Mouse (Mus musculus) hindbrain, embryonic 16.5 days (tissue): ENCODE measurements around the gene Slc12a7. TPM values are rescaled to one million over a fixed set of nuclear protein-coding genes. Genes with fewer than 3 reads are reported as not detected.
"Not testable (repeated sequence)": the region's sequence is repeated elsewhere in the genome, so short reads cannot be mapped to it uniquely, and the experiment has no call there.

Source experiments
- ATAC-seq: fragments of 200-750 bp; cut with Nextera tagmentation; 2 replicates; pipeline ENCODE4 v1.8.0; 2017; ENCODE audit warnings: moderate TSS enrichment, moderate library complexity
- H3K27ac ChIP-seq: fragments of 300-500 bp; sonication (generic); 2 replicates; pipeline ENCODE4 v1.5.1; 2014; ENCODE audit warnings: low read depth, mild to moderate bottlenecking, control low read depth, low read length, moderate library complexity
- H3K27me3 ChIP-seq: fragments of 300-500 bp; sonication (generic); replicated peaks from 2 replicates; pipeline ENCODE4 v1.6.1; 2014; ENCODE audit warnings: low read length; ENCODE audit not compliant: control insufficient read depth, insufficient read depth
- H3K36me3 ChIP-seq: fragments of 300-500 bp; sonication (generic); 2 replicates; pipeline ENCODE4 v1.6.1; 2014; ENCODE audit warnings: mild to moderate bottlenecking, low read length, moderate library complexity, mixed read lengths; ENCODE audit not compliant: control insufficient read depth, insufficient read depth
- H3K4me1 ChIP-seq: fragments of 300-500 bp; sonication (generic); 2 replicates; pipeline ENCODE4 v1.6.1; 2014; ENCODE audit warnings: low read depth, low read length; ENCODE audit not compliant: control insufficient read depth, insufficient read depth
- H3K4me2 ChIP-seq: fragments of 300-500 bp; sonication (generic); 2 replicates; pipeline ENCODE4 v1.6.1; 2014; ENCODE audit warnings: mild to moderate bottlenecking, low read length, control low read depth, moderate library complexity
- H3K4me3 ChIP-seq: fragments of 300-500 bp; sonication (generic); 2 replicates; pipeline ENCODE4 v1.5.1; 2014; ENCODE audit warnings: mild to moderate bottlenecking, low read length, control low read depth, moderate library complexity
- H3K9ac ChIP-seq: fragments of 300-500 bp; sonication (generic); 2 replicates; pipeline ENCODE4 v1.6.1; 2014; ENCODE audit warnings: low read depth, mild to moderate bottlenecking, control low read depth, low read length, moderate library complexity
- H3K9me3 ChIP-seq: fragments of 300-500 bp; sonication (generic); 2 replicates; pipeline ENCODE4 v1.6.1; 2014; ENCODE audit warnings: mild to moderate bottlenecking, low read length, moderate library complexity; ENCODE audit not compliant: control insufficient read depth
- WGBS: fragments of 180-500 bp; shearing (Covaris S2); extraction: QIAGEN DNeasy Blood & Tissue Kit; methylation state at CpG from one replicate; pipeline ENCODE4 v1.1.7; 2014; 5-methylcytosine and 5-hydroxymethylcytosine counted together
- polyA plus RNA-seq: library from polyadenylated mRNA; unstranded; fragments of >200 nt; fragmentation: Nextera tagmentation; extraction: Ambion mirVana; gene quantifications from 2 replicates; pipeline ENCODE4 v1.2.1, GENCODE M21; 2015

The Slc12a7 gene
- polyA plus RNA-seq, 1 experiment from 2014 or later: 7.7 TPM

- 100% methylated on average over 1 of the region's 1 CpGs for WGBS
- Histone ChIP-seq H3K4me1 (peaks cover 7% of the 10 kb centered on the region), H3K4me3 (no peak overlapping the region), H3K4me2 (no peak overlapping the region), H3K9me3 (no peaks in the 10 kb centered on the region), H3K9ac (no peak overlapping the region), H3K27ac (no peak overlapping the region), H3K27me3 (peaks cover 7% of the 10 kb centered on the region; the same call in 1 of the 2 replicates), H3K36me3 (no peaks in the 10 kb centered on the region)
- ATAC-seq: no peak
These were observed 2.0 kb upstream of the Slc12a7 start for GRCm38 (mm10) chr13:73730913-73731312.

GRCm38 (mm10) chr13:73732235-73732634, 659 bp upstream of the Slc12a7 start:
- H3K27me3 ChIP-seq: peaks cover 7% of the 10 kb centered on the region; the same call in 1 of the 2 replicates
- peak overlapping the region; percentile 41 for H3K4me3 ChIP-seq
- no peaks in the 10 kb centered on the region for H3K9me3 ChIP-seq
- peak; percentile 39; the same call in 1 of the 2 replicates for ATAC-seq
- no peak overlapping the region for H3K27ac ChIP-seq
- H3K4me2 ChIP-seq: peak overlapping the region; percentile 81
- peak overlapping the region; percentile 57 for H3K9ac ChIP-seq
- 72% methylated on average over 7 of the region's 7 CpGs for WGBS
- H3K4me1 ChIP-seq: peaks cover 7% of the 10 kb centered on the region
- H3K36me3 ChIP-seq: no peaks in the 10 kb centered on the region

DNA sequence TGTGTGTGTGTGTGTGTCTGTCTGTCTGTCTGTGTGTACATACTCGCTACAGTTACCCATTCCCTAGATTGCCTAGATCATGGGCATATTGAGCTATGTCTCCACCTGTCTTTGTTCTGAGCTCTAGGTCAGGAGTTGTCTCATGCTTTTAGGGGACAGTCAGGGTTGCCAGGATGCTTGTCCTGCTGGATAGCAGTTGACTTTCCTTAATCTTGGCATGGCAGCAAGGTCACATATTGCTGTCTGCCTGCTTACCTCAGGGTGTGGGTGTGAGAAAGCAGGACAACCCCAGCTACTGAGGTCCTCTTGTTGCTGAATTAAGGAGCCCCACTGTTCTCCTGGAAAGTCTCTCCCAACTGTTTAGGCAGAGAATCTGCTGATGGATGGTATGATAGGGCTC, 1.5 kb downstream of the Slc12a7 start:
- Histone ChIP-seq H3K4me3 (no peak overlapping the region), H3K36me3 (no peaks in the 10 kb centered on the region), H3K9ac (no peak overlapping the region), H3K4me2 (no peak overlapping the region), H3K4me1 (peaks cover 7% of the 10 kb centered on the region), H3K9me3 (no peaks in the 10 kb centered on the region), H3K27ac (no peak overlapping the region), H3K27me3 (peaks cover 7% of the 10 kb centered on the region; the same call in 1 of the 2 replicates)
- no peak for ATAC-seq
- WGBS: 100% methylated on average over 1 of the region's 1 CpGs

DNA sequence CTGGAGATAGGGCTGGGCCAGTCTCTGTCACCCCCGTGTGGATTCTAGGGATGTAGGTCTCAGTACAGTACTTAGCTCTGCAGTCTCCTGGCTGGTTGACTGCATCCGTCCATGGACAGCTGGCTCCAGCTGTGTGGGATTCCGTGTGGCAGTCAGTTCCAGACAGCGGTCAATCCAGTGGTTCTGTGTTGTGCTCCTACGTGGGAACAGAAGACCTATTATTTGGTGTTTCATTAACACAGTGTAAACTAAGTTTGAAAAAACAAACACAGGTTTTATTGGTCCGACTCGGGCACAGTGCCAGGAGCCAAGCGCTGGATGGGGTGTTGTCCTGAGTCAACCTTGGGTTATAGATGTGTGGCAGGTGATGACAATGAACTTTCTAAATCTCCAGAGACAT, 2.4 kb downstream of the Slc12a7 start:
- Histone ChIP-seq H3K9ac (no peak overlapping the region), H3K36me3 (no peaks in the 10 kb centered on the region), H3K27ac (no peak overlapping the region), H3K4me3 (no peak overlapping the region), H3K9me3 (no peaks in the 10 kb centered on the region), H3K4me1 (peaks cover 7% of the 10 kb centered on the region), H3K4me2 (no peak overlapping the region), H3K27me3 (peaks cover 7% of the 10 kb centered on the region; the same call in 1 of the 2 replicates)
- 82% methylated on average over 8 of the region's 8 CpGs for WGBS
- ATAC-seq: no peak

DNA sequence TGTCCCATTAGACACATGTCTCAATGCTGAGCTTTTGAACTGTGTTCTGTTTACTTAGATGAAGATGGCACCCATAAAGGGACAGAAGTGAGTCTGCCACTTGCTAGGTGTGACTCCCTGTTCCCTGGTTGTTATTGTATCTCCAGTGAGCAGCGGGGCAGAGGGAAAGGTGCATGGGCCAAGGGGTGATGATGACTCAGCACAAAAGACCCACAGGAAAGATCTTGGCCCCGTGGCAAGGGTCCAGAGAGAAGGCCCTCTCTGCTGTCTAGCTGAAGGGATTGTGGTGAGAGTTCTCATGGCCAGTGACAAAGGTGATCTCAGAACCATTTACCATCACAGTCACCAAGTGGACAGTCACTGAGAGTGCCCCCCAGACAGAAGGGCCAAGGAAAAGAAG, 3.0 kb downstream of the Slc12a7 start:
- H3K4me2 ChIP-seq: no peak overlapping the region
- H3K27ac ChIP-seq: no peak overlapping the region
- H3K4me3 ChIP-seq: no peak overlapping the region
- no peak for ATAC-seq
- WGBS: 75% methylated on average over 2 of the region's 2 CpGs
- H3K9ac ChIP-seq: no peak overlapping the region
- H3K9me3 ChIP-seq: no peaks in the 10 kb centered on the region
- H3K4me1 ChIP-seq: peaks cover 7% of the 10 kb centered on the region
- peaks cover 7% of the 10 kb centered on the region; the same call in 1 of the 2 replicates for H3K27me3 ChIP-seq
- H3K36me3 ChIP-seq: no peaks in the 10 kb centered on the region

DNA sequence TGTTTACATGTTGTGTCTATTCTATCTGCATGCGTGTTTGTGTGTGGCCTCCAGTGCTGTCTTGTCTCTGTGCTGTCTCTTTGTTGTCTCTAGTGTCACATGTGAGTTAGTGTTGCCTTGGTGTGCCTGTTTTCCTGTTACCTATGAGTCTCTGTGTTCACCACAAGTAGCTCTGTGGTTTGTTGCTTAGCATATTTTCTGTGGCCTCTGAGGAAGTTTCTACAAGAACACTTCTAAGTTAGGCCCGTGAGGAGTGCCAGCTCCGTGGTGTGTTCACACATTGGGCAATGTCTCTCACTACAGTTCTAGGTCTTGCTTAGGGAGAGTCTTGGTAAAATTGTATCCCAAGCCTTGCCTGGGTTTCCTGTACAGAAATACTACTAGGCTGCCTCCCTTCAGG, 4.0 kb downstream of the Slc12a7 start:
- Histone ChIP-seq H3K9me3 (no peaks in the 10 kb centered on the region), H3K4me1 (peaks cover 7% of the 10 kb centered on the region), H3K36me3 (no peaks in the 10 kb centered on the region), H3K4me2 (no peak overlapping the region), H3K4me3 (no peak overlapping the region), H3K27me3 (peaks cover 7% of the 10 kb centered on the region; the same call in 1 of the 2 replicates), H3K9ac (no peak overlapping the region), H3K27ac (no peak overlapping the region)
- no peak for ATAC-seq
- 94% methylated on average over 3 of the region's 3 CpGs for WGBS

GRCm38 (mm10) chr13:73740399-73740944, 7.6 kb downstream of the Slc12a7 start:
- not testable (repeated sequence) for H3K9me3 ChIP-seq, H3K27me3 ChIP-seq, H3K36me3 ChIP-seq, H3K9ac ChIP-seq, H3K27ac ChIP-seq, H3K4me3 ChIP-seq, ATAC-seq, H3K4me2 ChIP-seq, H3K4me1 ChIP-seq
- 55% methylated on average over 2 of the region's 2 CpGs for WGBS

- WGBS: 36% methylated on average over 4 of the region's 4 CpGs
- H3K9ac ChIP-seq: no peak overlapping the region
- peak; percentile 53; the same call in 1 of the 2 replicates for ATAC-seq
These were observed 10.1 kb downstream of the Slc12a7 start for GRCm38 (mm10) chr13:73742944-73743343.

DNA sequence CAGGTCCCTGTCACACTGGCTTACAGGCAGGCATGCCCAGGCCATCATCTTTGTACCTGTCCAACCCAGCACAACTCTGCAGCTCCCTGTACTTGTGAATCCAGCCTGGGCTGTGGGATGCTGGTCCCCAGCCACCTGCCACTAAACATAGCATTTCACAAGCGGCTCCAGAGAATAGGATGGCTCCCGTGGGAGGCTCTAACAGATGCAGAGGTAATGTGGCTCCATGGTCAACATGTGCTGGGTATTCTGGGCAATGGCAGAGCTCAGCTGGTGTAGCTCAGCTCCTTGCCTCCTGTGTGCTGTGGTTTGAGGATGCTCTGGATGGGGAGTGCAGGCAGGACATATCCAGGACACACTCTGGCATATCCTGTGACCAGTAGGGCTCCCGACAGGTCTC, 10.8 kb downstream of the Slc12a7 start:
- Histone ChIP-seq H3K4me3 (no peak overlapping the region), H3K4me2 (no peak overlapping the region), H3K27me3 (no peaks in the 10 kb centered on the region), H3K36me3 (no peaks in the 10 kb centered on the region), H3K9ac (no peak overlapping the region), H3K9me3 (no peaks in the 10 kb centered on the region), H3K27ac (no peak overlapping the region), H3K4me1 (no peaks in the 10 kb centered on the region)
- ATAC-seq: no peak
- 81% methylated on average over 3 of the region's 3 CpGs for WGBS

More at GRCm38 (mm10) chr13:73742944-73743343, 10.1 kb downstream of the Slc12a7 start:
- no peaks in the 10 kb centered on the region for H3K36me3 ChIP-seq
- H3K9me3 ChIP-seq: no peaks in the 10 kb centered on the region
- no peak overlapping the region for H3K4me3 ChIP-seq
- H3K27me3 ChIP-seq: no peaks in the 10 kb centered on the region
- no peaks in the 10 kb centered on the region for H3K4me1 ChIP-seq
- H3K27ac ChIP-seq: no peak overlapping the region
- no peak overlapping the region for H3K4me2 ChIP-seq
